Mouse (Mus musculus): ENCODE data around the gene Syt17.
A peak's percentile ranks its signal among the peaks of the same experiment; 100 is the strongest.

Syt17 gene

GRCm38 (mm10) chr7:118448134-118448967 lies at the start of gene Syt17:
Gene Syt17 (minus strand): TSS chr7:118448222.
- DNase-seq (ENCODE audit: low spot score in 2 of 2) = peak in 1 of 2 experiments; percentile 63

GRCm38 (mm10) chr7:118494892-118495579 lies 47.0 kb upstream of the Syt17 start:
- DNase-seq (ENCODE audit: low spot score in 2 of 2) = no peak

GRCm38 (mm10) chr7:118493892-118494291 lies 45.9 kb upstream of the Syt17 start:
- no peak for DNase-seq (ENCODE audit: low spot score in 2 of 2)

- DNase-seq (ENCODE audit: low spot score in 2 of 2) = peak in 1 of 2 experiments; percentile 39
These were observed 43.6 kb upstream of the Syt17 start, which contains the start of gene Itpripl2 for GRCm38 (mm10) chr7:118491431-118492147. Gene Itpripl2 (minus strand): TSS chr7:118491975.

- DNase-seq (ENCODE audit: low spot score in 2 of 2) = peak in 1 of 2 experiments; percentile 20
These were observed 42.8 kb upstream of the Syt17 start for GRCm38 (mm10) chr7:118490666-118491430.

GRCm38 (mm10) chr7:118489706-118490665 lies 42.0 kb upstream of the Syt17 start:
- no peak for DNase-seq (ENCODE audit: low spot score in 2 of 2)

GRCm38 (mm10) chr7:118488060-118488664 lies 40.1 kb upstream of the Syt17 start:
- no peak for DNase-seq (ENCODE audit: low spot score in 2 of 2)

- no peak for DNase-seq (ENCODE audit: low spot score in 2 of 2)
These were observed 38.9 kb upstream of the Syt17 start for GRCm38 (mm10) chr7:118486917-118487316.

- no peak for DNase-seq (ENCODE audit: low spot score in 2 of 2)
These were observed 36.0 kb upstream of the Syt17 start for GRCm38 (mm10) chr7:118483996-118484395.

- no peak for DNase-seq (ENCODE audit: low spot score in 2 of 2)
These were observed 34.0 kb upstream of the Syt17 start for GRCm38 (mm10) chr7:118482001-118482400.

GRCm38 (mm10) chr7:118481047-118481810 lies 33.2 kb upstream of the Syt17 start:
- no peak for DNase-seq (ENCODE audit: low spot score in 2 of 2)

GRCm38 (mm10) chr7:118480160-118480709 lies 32.2 kb upstream of the Syt17 start:
- DNase-seq (ENCODE audit: low spot score in 2 of 2) = no peak

- no peak for DNase-seq (ENCODE audit: low spot score in 2 of 2)
These were observed 30.9 kb upstream of the Syt17 start for GRCm38 (mm10) chr7:118478835-118479312.

GRCm38 (mm10) chr7:118476428-118476827 lies 28.4 kb upstream of the Syt17 start:
- DNase-seq (ENCODE audit: low spot score in 2 of 2) = no peak

- no peak for DNase-seq (ENCODE audit: low spot score in 2 of 2)
These were observed 27.1 kb upstream of the Syt17 start for GRCm38 (mm10) chr7:118475008-118475705.

GRCm38 (mm10) chr7:118472886-118473285 lies 24.9 kb upstream of the Syt17 start:
- DNase-seq (ENCODE audit: low spot score in 2 of 2) = no peak

- DNase-seq (ENCODE audit: low spot score in 2 of 2) = no peak
These were observed 20.0 kb upstream of the Syt17 start for GRCm38 (mm10) chr7:118468060-118468459.

GRCm38 (mm10) chr7:118464432-118464831 lies 16.4 kb upstream of the Syt17 start:
- DNase-seq (ENCODE audit: low spot score in 2 of 2) = no peak

Data from frontal cortex, postnatal 10 days (tissue).